Comparison of ENCODE assay signal across 23 mouse cellular contexts in genomic region chr6:89095911-89096310, GRCm38 (mm10).
DNase-seq lines count a peak whose midpoint lies in the region; TF ChIP-seq lines count a peak whose summit lies in the region.
"Had no signal": no experiment of that assay in that cellular context is flagged by ENCODE, and none has a peak within 500 bp of the region (broad histone marks: within the 10 kb centered on the region; RNA-seq: fewer than 3 reads in every experiment).

No protein-coding gene starts in this region.

- H3K27ac ChIP-seq in testis, adult 2 months (ENCODE audit: control insufficient read depth, insufficient read depth, low read depth, low read length), result peak overlapping the region; percentile 12
- H3K27ac ChIP-seq: embryonic facial prominence, embryonic 13.5 days; embryonic facial prominence, embryonic 15.5 days; forebrain, embryonic 10.5 days; forebrain, embryonic 12.5 days had no signal

- peaks cover 9% of the 10 kb centered on the region for H3K4me1 ChIP-seq in testis, adult 2 months (ENCODE audit: control insufficient read depth, insufficient read depth, low read length)
- H3K4me1 ChIP-seq: embryonic facial prominence, embryonic 13.5 days; embryonic facial prominence, embryonic 15.5 days; forebrain, embryonic 10.5 days; forebrain, embryonic 12.5 days had no signal

- peak overlapping the region; percentile 78 for H3K4me3 ChIP-seq in testis, adult 2 months (ENCODE audit: control insufficient read depth, low read depth, low read length)
- H3K4me3 ChIP-seq: embryonic facial prominence, embryonic 13.5 days; embryonic facial prominence, embryonic 15.5 days; erythroblast, embryonic 14.5 days; forebrain, embryonic 10.5 days; forebrain, embryonic 12.5 days had no signal

- no peak for TF ChIP-seq CTCF in testis, adult 2 months (IDR thresholded peaks at IDR 0.05; ENCODE audit: control insufficient read depth, insufficient read depth, insufficient replicate concordance, low read depth, low read length)

- no peaks in the 10 kb centered on the region for H3K27me3 ChIP-seq in testis, adult 2 months (ENCODE audit: control insufficient read depth, insufficient read depth, low read length)
- H3K27me3 ChIP-seq: CH12.LX; embryonic facial prominence, embryonic 13.5 days; embryonic facial prominence, embryonic 15.5 days; forebrain, embryonic 12.5 days had no signal

- H3K36me3 ChIP-seq in testis, adult 2 months (ENCODE audit: control insufficient read depth, insufficient read depth, low read length), result no peaks in the 10 kb centered on the region
- H3K36me3 ChIP-seq: embryonic facial prominence, embryonic 13.5 days; embryonic facial prominence, embryonic 15.5 days; forebrain, embryonic 10.5 days; forebrain, embryonic 12.5 days had no signal

- peak; percentile 65; the same call in 1 of the 2 replicates for TF ChIP-seq POLR2A in testis, adult 2 months (IDR thresholded peaks at IDR 0.05; ENCODE audit: control insufficient read depth, low read depth, low read length)

- no peak for DNase-seq in testis, postnatal 10 days (ENCODE audit: low spot score)
- DNase-seq in ES-CJ7 (ENCODE audit: low read depth, low spot score) (peak; percentile 34), R1 (ENCODE audit: low read depth, low spot score) (peak; percentile 88)
- peak; percentile 88 for DNase-seq in testis, postnatal 14 days (ENCODE audit: low spot score)
- DNase-seq in kidney, adult 8-10 months, result no peak
- DNase-seq in B cell, adult 2 months, result no peak
- no peak for DNase-seq in adrenal gland, adult (ENCODE audit: inconsistent age in 2 of 2, low spot score in 1 of 2)
- DNase-seq: adrenal gland, adult 8-10 months; adrenal gland, postnatal 14 days; adrenal gland, postnatal 36 days; cerebellum, adult 11-12 months; cerebellum, adult 2 months; cerebellum, adult 9-10 months; cerebellum, postnatal 10 days; cerebellum, postnatal 25 days; embryo, embryonic 11 days had no signal

Comparison
In these comparisons a context has a peak if more than half of its experiments do, and no peak if none do; other contexts are left out.
1. DNase-seq: peak in ES-CJ7 (single experiment), R1 (single experiment) and testis, postnatal 14 days (single experiment); none in testis, postnatal 10 days (single experiment), kidney, adult 8-10 months (0 of 2), B cell, adult 2 months (0 of 2) and adrenal gland, adult (0 of 2).